Mouse (Mus musculus) neural tube, embryonic 12.5 days (tissue): ENCODE results near the gene Tmem88b. TPM values are rescaled to one million over a fixed set of nuclear protein-coding genes. Genes with fewer than 3 reads are reported as not detected.
A peak's percentile ranks its signal among the peaks of the same experiment; 100 is the strongest.
"Not testable (repeated sequence)": the region's sequence is repeated elsewhere in the genome, so short reads cannot be mapped to it uniquely, and the experiment has no call there.

Experiments
- ATAC-seq: fragments of 200-750 bp; cut with Nextera tagmentation; 2 replicates; pipeline ENCODE4 v1.8.0; 2017; ENCODE audit warnings: low read depth, mild to moderate bottlenecking, moderate TSS enrichment, moderate library complexity; ENCODE audit not compliant: low FRiP score
- H3K27ac ChIP-seq: fragments of 300-500 bp; sonication (generic); 2 replicates; pipeline ENCODE4 v1.5.1; 2016
- H3K27me3 ChIP-seq: fragments of 300-500 bp; sonication (generic); replicated peaks from 2 replicates; pipeline ENCODE4 v1.6.1; 2016; ENCODE audit warnings: mild to moderate bottlenecking
- H3K36me3 ChIP-seq: fragments of 300-500 bp; sonication (generic); 2 replicates; pipeline ENCODE4 v1.6.1; 2016; ENCODE audit warnings: mild to moderate bottlenecking
- H3K4me1 ChIP-seq: fragments of 300-500 bp; sonication (generic); 2 replicates; pipeline ENCODE4 v1.6.1; 2016
- H3K4me2 ChIP-seq: fragments of 300-500 bp; sonication (generic); replicated peaks from 2 replicates; pipeline ENCODE4 v1.6.1; 2016; ENCODE audit warnings: mild to moderate bottlenecking
- H3K4me3 ChIP-seq: fragments of 300-500 bp; sonication (generic); 2 replicates; pipeline ENCODE4 v1.5.1; 2016
- H3K9ac ChIP-seq: fragments of 300-500 bp; sonication (generic); 2 replicates; pipeline ENCODE4 v1.6.1; 2016; ENCODE audit warnings: mild to moderate bottlenecking
- H3K9me3 ChIP-seq: fragments of 300-500 bp; sonication (generic); 2 replicates; pipeline ENCODE4 v1.6.1; 2016; ENCODE audit warnings: mild to moderate bottlenecking
- WGBS: fragments of 180-500 bp; shearing (Covaris S2); methylation state at CpG from one replicate; pipeline ENCODE4 v1.1.7; 2016; 5-methylcytosine and 5-hydroxymethylcytosine counted together
- polyA plus RNA-seq: library from polyadenylated mRNA; unstranded; fragments of >200 nt; fragmentation: Nextera tagmentation; extraction: Ambion mirVana; gene quantifications from 2 replicates; pipeline ENCODE4 v1.2.1, GENCODE M21; 2016

Gene Tmem88b
- polyA plus RNA-seq, 1 experiment from 2014 or later: 0.56 TPM

DNA sequence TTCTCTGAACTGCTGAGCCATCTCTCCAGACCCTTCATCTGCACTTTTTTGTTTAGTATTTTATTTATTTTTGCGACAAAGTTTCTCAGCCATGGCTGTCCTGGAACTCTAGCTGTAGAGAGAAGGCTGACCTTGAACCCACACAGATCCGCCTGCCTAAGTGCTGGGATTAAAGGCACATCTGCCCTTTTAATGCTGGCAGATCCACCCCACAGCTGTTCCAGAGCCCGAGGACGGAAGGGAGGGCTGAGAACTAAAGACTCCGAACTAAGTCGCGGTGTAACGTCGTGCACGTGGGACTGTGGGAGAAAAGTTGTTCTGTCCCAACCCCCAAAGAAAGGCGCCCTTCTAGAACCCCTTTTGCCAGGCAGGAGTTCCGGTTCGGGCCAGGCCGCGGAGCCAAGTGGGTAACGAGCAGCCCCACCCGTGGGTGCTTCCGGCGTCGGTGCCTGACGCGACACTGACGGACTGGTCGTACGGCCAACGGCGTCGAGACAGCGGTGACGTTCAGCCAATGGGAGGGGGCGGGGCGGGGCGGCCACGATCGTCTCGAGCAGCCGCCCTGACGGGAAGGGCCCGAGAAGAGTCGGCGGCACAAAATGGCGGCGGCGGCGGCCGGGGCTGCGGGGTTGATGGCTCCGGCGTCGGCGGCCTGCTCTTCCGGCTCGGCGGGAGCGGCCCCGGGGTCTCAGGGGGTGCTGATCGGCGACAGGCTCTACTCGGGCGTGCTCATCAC is 26.4 kb upstream of the Tmem88b start, which contains the start of gene Ccnl2:
Gene Ccnl2 (plus strand): TSS at position 561 of the 736 bp plus-strand sequence.
- ATAC-seq: peak; percentile 100
- under 1% methylated on average over 60 of the region's 60 CpGs for WGBS
- Histone ChIP-seq H3K27me3 (no peaks in the 10 kb centered on the region), H3K9me3 (no peaks in the 10 kb centered on the region), H3K9ac (peak within 1 kb of the TSS; percentile 99), H3K4me1 (peaks cover 22% of the 10 kb centered on the region), H3K36me3 (peaks cover 68% of the 10 kb centered on the region), H3K27ac (peak within 1 kb of the TSS; percentile 80), H3K4me3 (peak within 1 kb of the TSS; percentile 100), H3K4me2 (peak within 1 kb of the TSS; percentile 89)

DNA sequence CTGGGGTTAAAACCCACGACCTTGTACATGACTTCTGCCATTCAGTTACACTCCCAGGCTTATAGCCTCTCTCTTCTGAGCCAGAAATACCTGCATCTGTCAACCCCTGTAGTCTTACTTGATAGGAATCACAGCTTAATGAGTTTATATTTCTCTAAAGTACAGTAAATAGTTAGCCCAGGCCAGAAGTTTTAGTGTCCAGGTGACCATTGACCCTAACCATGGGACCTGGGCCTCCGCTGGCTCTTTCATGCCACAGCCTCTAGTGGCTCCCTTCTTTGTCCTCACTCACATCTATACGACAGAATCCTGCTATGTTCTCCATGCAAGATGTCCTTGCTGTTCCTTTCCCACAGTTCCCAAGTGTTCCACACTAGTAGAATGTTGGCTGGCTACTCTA is 22.2 kb upstream of the Tmem88b start:
- peaks cover 40% of the 10 kb centered on the region for H3K36me3 ChIP-seq
- H3K4me1 ChIP-seq: peaks cover 22% of the 10 kb centered on the region
- no peak overlapping the region for H3K4me2 ChIP-seq
- ATAC-seq: no peak
- WGBS: 87% methylated on average over 3 of the region's 3 CpGs
- H3K9me3 ChIP-seq: no peaks in the 10 kb centered on the region
- H3K9ac ChIP-seq: no peak overlapping the region
- H3K27me3 ChIP-seq: no peaks in the 10 kb centered on the region
- no peak overlapping the region for H3K27ac ChIP-seq
- H3K4me3 ChIP-seq: no peak overlapping the region

DNA sequence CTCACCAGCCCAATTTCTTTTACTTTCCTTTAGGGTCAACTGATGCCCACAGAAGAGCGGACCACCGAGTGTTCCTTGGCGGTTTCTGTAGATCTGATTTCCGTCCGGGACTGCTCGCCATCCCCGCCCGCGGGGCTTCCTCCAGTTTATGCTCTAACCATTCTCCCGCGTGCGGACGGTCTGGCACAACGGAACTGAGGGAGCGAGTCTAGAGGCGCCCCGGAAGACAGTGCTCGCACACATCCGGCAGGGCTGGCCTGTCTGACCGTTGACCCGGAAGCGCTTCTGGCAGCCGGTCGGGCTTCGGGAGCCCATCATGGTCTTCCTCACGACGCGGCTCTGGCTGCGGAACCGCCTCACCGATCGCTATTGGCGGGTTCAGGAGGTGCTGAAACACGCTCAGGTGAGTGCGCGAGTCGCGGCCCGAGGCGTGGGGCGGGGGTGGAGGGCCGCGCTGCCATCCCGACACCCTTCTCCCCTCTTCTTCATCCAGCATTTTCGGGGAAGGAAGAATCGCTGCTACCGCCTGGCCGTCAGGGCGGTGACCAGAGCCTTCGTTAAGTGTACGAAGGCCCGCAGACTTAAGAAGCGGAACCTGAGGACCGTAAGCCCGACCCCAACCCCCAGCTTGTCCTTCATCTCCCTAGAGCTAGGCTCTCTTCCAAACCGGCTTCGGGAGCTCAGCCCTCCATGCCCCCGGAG is 17.8 kb upstream of the Tmem88b start:
- peaks cover 18% of the 10 kb centered on the region for H3K36me3 ChIP-seq
- H3K4me3 ChIP-seq: peak overlapping the region; percentile 91
- H3K27ac ChIP-seq: no peak overlapping the region
- no peaks in the 10 kb centered on the region for H3K9me3 ChIP-seq
- H3K4me1 ChIP-seq: peaks cover 17% of the 10 kb centered on the region
- peak overlapping the region; percentile 86 for H3K9ac ChIP-seq
- H3K27me3 ChIP-seq: no peaks in the 10 kb centered on the region
- peak; percentile 95 for ATAC-seq
- H3K4me2 ChIP-seq: peak overlapping the region; percentile 72
- WGBS: under 1% methylated on average over 58 of the region's 58 CpGs

DNA sequence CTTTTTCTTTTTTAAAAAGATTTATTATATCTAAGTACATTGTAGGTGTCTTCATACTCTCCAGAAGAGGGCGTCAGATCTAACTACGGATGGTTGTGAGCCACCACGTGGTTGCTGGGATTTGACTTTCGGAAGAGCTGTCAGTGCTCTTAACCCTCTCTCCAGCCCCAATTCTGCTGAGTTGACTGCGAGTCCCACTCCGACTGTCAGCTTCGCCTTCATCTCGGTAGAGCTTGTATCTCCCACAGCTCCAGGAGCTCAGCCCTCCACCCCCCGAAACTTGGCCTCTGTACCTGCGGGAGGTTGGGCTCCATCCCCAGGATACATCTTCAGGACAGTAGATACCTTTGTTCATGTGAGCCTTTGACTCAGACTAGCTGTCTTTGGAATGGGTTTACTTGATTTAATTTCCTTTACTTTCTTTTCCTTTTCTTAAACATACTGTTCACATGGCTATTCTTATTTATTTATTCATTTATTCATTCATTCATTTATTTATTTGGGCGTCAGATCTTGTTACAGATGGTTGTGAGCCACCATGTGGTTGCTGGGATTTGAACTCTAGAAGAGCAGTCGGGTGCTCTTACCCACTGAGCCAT is 17.2 kb upstream of the Tmem88b start, which contains the start of gene Mrpl20:
Gene Mrpl20 (plus strand): TSS at position 138 of the 599 bp plus-strand sequence.
- ATAC-seq: peak; percentile 53

DNA sequence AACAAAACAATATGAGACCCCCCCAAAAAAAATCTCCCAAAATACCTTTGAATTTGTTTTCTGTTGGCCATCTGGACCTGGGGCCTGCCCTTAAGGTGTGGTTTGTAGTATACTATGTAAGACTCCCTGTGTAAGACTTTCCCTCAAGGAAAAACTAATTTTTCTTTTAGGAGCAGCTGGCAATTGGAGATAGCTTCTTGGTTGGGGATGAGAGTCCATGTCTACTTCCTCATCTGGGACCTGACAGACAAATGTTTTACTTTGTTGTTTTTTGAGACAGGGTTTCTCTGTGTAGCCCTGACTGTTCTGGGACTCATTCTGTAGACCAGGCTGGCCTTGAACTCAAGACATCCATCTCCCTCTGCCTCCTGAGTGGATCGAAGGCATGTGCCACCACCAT is 16.4 kb upstream of the Tmem88b start:
- peaks cover 17% of the 10 kb centered on the region for H3K4me1 ChIP-seq
- WGBS: 92% methylated on average over 1 of the region's 1 CpGs
- H3K9ac ChIP-seq: no peak overlapping the region
- H3K9me3 ChIP-seq: no peaks in the 10 kb centered on the region
- peaks cover 4% of the 10 kb centered on the region; the same call in 1 of the 2 replicates for H3K36me3 ChIP-seq
- H3K4me2 ChIP-seq: no peak overlapping the region
- no peaks in the 10 kb centered on the region for H3K27me3 ChIP-seq
- no peak overlapping the region for H3K27ac ChIP-seq
- no peak for ATAC-seq
- no peak overlapping the region for H3K4me3 ChIP-seq

More for the DNA sequence above, 17.2 kb upstream of the Tmem88b start, which contains the start of gene Mrpl20:
- Histone ChIP-seq H3K4me2 (peak within 1 kb of the TSS; percentile 72), H3K4me1 (peaks cover 17% of the 10 kb centered on the region), H3K9me3 (no peaks in the 10 kb centered on the region), H3K27ac (no peak within 1 kb of the TSS), H3K36me3 (peaks cover 12% of the 10 kb centered on the region), H3K27me3 (no peaks in the 10 kb centered on the region), H3K9ac (peak within 1 kb of the TSS; percentile 86), H3K4me3 (peak within 1 kb of the TSS; percentile 91)
- WGBS: 16% methylated on average over 12 of the region's 12 CpGs

DNA sequence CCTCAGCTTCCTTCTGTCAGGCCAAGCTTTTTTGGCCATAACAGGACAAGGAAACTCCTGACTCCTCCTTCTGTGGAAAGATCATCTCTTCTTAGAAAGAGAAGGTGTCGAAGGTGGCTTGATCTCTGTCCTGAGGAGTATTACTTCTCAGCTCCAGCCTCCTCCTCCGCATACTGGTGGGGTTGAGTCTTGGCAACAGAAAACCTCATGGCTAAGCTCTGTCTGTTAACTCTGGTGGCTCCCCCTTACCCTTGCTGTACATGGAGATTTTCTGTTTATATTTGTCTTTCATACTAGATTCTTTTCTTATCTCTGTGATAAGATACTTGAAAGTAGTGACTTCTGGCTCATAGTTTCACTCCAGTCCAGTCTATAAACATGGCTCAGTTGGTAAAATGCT is 8.1 kb upstream of the Tmem88b start:
- H3K4me3 ChIP-seq: no peak overlapping the region
- H3K4me2 ChIP-seq: no peak overlapping the region
- no peaks in the 10 kb centered on the region for H3K27me3 ChIP-seq
- no peaks in the 10 kb centered on the region for H3K4me1 ChIP-seq
- no peaks in the 10 kb centered on the region for H3K36me3 ChIP-seq
- H3K9ac ChIP-seq: no peak overlapping the region
- H3K27ac ChIP-seq: no peak overlapping the region
- WGBS: 81% methylated on average over 2 of the region's 2 CpGs
- H3K9me3 ChIP-seq: no peaks in the 10 kb centered on the region
- no peak for ATAC-seq

DNA sequence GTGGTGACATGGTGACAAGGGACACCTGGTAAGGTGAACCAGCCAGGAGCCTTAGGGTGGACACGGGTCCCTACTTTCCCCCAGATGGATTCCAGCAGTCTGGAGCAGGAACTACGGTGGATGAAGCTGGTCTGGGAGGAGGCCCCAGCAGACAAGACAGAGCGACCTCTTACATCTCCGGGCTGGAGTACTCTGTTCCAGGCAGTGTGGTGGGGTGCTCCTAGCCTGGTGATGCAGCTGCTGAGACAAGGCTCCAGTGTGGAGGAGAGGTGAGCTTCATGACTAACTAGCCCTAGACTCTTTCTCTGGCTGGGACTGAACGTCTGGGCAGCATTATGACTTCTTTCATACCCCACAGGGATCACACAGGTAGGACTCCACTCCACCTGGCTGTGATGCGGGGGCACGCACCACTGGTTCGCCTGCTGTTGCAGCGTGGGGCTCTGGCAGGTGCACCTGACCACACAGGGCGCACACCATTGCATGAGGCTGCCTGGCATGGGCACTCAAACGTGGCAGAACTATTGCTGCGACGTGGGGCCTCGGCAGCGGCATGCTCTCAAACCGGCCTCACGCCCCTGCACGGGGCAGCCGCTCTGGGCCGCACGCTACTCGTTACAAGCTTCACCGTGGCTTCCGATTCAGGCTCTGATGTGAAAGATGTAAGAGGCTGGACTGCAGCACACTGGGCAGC is 5.7 kb upstream of the Tmem88b start:
- Histone ChIP-seq H3K27ac (no peak overlapping the region), H3K4me3 (no peak overlapping the region), H3K27me3 (no peaks in the 10 kb centered on the region), H3K9ac (no peak overlapping the region), H3K36me3 (no peaks in the 10 kb centered on the region), H3K4me1 (no peaks in the 10 kb centered on the region), H3K4me2 (no peak overlapping the region), H3K9me3 (no peaks in the 10 kb centered on the region)
- ATAC-seq: no peak
- WGBS: 78% methylated on average over 24 of the region's 24 CpGs

DNA sequence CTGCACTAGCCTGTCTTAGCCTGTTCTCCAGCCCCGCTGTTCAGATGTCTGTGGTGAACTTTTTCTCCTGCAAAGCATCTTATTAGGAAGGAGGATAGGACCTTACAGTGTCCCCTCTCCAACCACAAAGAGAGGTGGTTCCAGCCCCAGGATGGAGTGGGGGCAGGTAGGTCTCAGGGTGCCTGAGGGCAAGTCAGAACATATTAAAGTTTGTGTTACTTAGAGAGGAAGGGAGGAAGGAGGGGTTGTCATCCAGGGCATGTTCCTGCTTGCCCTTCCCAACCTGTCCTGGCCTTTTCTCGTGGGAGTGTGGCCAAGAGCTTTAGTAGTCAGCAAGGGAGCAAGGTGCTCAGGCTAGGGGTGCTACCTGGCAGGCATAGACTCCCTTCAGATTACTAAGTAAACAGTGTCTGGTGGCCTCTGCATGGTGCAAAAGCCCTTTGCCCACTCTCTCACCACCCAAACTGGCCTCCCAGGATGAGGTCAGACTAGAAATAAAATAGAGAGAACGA is 5.0 kb upstream of the Tmem88b start:
- 72% methylated on average over 3 of the region's 3 CpGs for WGBS
- no peak overlapping the region for H3K27ac ChIP-seq
- no peaks in the 10 kb centered on the region for H3K36me3 ChIP-seq
- H3K9me3 ChIP-seq: no peaks in the 10 kb centered on the region
- no peak overlapping the region for H3K4me2 ChIP-seq
- H3K4me1 ChIP-seq: no peaks in the 10 kb centered on the region
- no peak for ATAC-seq
- no peak overlapping the region for H3K4me3 ChIP-seq
- H3K27me3 ChIP-seq: no peaks in the 10 kb centered on the region
- no peak overlapping the region for H3K9ac ChIP-seq

DNA sequence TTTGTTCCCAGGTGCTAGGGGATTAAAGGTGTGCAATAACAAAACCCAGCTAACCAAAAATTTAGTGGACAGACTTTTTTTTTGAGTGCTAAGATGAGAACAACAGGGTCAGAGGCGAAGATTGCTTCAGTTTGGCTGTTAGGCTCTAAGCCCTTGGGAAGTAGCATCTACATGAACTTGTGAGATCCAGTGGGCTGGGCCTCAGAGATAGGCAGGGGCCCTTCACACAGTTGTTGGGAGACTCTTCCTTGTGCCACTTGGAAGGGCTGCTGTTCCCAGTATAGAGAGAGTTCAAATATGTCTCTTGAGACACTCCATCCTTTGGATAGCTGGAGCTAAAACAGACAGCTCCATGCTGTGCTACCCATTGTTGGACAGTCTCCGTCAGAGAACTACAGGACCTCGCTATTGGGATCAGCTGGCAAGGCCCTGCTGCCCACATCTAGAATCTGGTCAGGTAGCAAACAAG is 4.4 kb upstream of the Tmem88b start, which contains the start of gene Ankrd65:
Gene Ankrd65 (plus strand): TSS at position 419 of the 469 bp plus-strand sequence.
- Histone ChIP-seq H3K4me2 (no peak within 1 kb of the TSS), H3K4me3 (no peak within 1 kb of the TSS), H3K36me3 (no peaks in the 10 kb centered on the region), H3K9ac (no peak within 1 kb of the TSS), H3K27me3 (no peaks in the 10 kb centered on the region), H3K27ac (no peak within 1 kb of the TSS), H3K9me3 (no peaks in the 10 kb centered on the region), H3K4me1 (no peaks in the 10 kb centered on the region)
- WGBS: 85% methylated on average over 3 of the region's 3 CpGs
- no peak for ATAC-seq

DNA sequence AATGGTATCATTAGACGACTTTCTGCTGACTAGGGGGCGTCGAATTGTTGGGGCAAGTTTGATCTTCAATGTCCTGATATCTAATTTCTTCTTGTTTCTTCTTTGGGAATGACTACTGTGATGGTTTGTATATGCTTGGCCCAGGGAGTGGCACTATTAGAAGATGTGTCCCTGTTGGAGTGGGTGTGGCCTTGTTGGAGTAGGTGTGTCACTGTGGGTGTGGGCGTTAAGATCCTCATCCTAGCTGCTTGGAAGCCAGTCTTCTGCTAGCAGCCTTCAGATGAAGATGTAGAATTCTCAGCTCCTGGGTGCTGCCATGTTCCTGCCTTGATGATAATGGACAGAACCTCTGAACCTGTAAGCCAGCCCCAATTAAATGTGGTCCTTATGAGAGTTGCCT is 3.2 kb upstream of the Tmem88b start:
- not testable (repeated sequence) for ATAC-seq, H3K9ac ChIP-seq, H3K9me3 ChIP-seq, H3K27ac ChIP-seq, H3K36me3 ChIP-seq, H3K4me1 ChIP-seq, H3K4me2 ChIP-seq, H3K4me3 ChIP-seq, H3K27me3 ChIP-seq
- 78% methylated on average over 4 of the region's 4 CpGs for WGBS

DNA sequence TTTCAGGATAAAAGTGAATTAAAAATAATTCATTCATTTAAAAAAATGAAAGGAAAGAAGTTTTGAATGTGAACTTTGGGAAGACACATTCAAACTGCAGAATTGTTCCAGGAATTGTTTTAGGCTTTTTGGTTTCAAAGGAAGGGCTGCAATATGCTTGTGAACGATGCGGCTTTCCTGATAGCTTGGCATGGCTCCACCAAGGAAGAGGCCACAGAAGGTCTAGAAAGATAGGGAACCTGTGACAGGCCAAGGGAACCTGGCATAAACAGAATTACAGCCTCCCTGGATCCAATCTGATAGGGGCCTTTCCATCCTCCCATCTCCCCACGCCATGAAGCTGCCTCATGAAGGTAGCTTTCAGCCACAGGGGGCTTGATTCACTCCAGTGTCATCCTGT is 2.6 kb upstream of the Tmem88b start:
- H3K27me3 ChIP-seq: no peaks in the 10 kb centered on the region
- no peaks in the 10 kb centered on the region for H3K9me3 ChIP-seq
- no peak overlapping the region for H3K4me2 ChIP-seq
- ATAC-seq: no peak
- WGBS: 75% methylated on average over 3 of the region's 3 CpGs
- H3K9ac ChIP-seq: no peak overlapping the region
- H3K27ac ChIP-seq: no peak overlapping the region
- H3K4me1 ChIP-seq: peaks cover 9% of the 10 kb centered on the region
- H3K36me3 ChIP-seq: no peaks in the 10 kb centered on the region
- no peak overlapping the region for H3K4me3 ChIP-seq
